Mouse (Mus musculus): Measurements from ENCODE around the gene Cacna1a. TPM values are rescaled to one million over a fixed set of nuclear protein-coding genes. Genes with fewer than 3 reads are reported as not detected.

Gene Cacna1a
- polyA plus RNA-seq, 1 experiment from 2014 or later: 3.3 TPM

DNA sequence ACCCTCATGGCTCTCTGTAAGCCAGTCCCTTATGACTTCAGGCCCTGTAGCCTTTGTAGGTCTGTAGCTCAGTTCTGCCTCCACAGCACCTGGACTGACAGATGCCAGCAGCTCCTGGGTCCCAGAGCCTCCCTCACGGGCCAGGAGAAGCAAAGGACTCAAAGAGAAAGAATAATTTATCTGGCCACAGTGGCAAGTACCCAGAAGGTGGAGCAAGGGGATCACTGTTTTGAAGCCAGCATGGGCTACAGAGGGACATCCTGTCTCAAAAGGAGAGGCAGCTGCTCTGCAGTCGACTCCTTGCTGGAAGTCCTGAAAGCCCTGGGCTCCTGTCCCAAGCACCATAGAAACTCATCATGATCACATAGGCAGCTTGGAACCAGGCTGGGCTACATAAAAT is 198.0 kb downstream of the Cacna1a start:
- H3K9ac ChIP-seq: no peak overlapping the region
- WGBS: 68% methylated on average over 2 of the region's 2 CpGs

DNA sequence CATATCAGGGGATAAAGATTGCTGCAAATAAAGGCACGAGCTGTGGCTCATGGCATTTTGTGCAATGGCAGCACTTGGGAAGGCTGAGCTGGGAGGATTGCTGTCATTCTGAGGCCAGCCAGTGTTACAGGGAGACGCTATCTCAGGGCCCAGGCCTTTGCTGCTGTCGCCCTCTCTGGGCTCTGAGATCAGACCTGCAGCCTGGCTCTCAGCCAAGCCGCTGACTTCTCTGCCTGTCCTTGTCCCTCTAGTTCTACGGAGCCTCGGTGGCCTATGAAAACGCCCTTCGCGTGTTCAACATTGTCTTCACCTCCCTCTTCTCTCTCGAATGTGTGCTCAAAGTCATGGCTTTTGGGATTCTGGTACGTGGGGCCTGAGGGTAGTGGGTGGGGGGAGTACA is 200.3 kb downstream of the Cacna1a start:
- no peak overlapping the region for H3K4me2 ChIP-seq (replicated peaks)
- WGBS: 72% methylated on average over 11 of the region's 11 CpGs
- ATAC-seq: peak; percentile 43; the same call in 1 of the 2 replicates

More for the DNA sequence above, 198.0 kb downstream of the Cacna1a start:
- no peak for ATAC-seq
- H3K4me2 ChIP-seq (replicated peaks): no peak overlapping the region
- H3K9me3 ChIP-seq: no peaks in the 10 kb centered on the region
- no peaks in the 10 kb centered on the region for H3K36me3 ChIP-seq
- no peaks in the 10 kb centered on the region for H3K4me1 ChIP-seq (replicated peaks)
- no peaks in the 10 kb centered on the region for H3K27me3 ChIP-seq (replicated peaks)
- H3K27ac ChIP-seq: no peak overlapping the region
- no peak overlapping the region for H3K4me3 ChIP-seq (replicated peaks)

DNA sequence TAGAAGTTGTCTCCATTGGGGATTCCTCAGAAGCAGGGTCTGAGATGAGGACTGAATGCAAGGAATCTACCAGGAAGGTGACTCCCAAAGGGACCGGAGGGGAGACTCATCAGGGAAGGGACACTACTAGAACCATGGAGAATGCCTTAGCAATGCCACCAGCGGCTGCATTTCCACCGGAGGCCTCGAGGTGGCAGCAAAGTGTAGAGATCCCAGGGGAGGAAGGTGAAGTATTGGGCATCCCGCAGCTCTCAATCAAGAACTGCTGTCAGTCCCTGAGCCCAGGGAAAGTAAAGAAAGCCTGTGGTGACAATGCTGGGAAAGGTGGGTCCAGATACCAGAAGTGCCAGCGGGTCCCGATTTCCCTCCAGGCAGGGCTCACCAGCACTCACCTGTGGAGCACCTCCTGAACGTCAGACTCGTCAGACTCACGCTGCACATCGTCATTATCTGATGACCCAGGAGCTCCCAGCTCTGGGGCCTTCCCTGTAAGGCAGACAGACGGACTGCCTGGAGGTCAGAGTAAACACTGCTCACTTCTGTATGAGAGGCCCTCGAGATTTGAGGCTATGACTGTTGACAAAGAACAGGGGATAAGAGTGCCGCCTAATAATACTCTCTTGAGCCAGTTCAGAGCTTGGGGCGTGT is 203.9 kb downstream of the Cacna1a start:
- H3K4me2 ChIP-seq (replicated peaks): peak overlapping the region; percentile 27; the same call in 1 of the 2 replicates
- H3K4me1 ChIP-seq (replicated peaks): no peaks in the 10 kb centered on the region
- no peak overlapping the region for H3K27ac ChIP-seq
- H3K9me3 ChIP-seq: no peaks in the 10 kb centered on the region
- no peaks in the 10 kb centered on the region for H3K27me3 ChIP-seq (replicated peaks)
- H3K36me3 ChIP-seq: no peaks in the 10 kb centered on the region
- H3K4me3 ChIP-seq (replicated peaks): no peak overlapping the region
- WGBS: 14% methylated on average over 15 of the region's 15 CpGs
- peak; percentile 52 for ATAC-seq
- no peak overlapping the region for H3K9ac ChIP-seq

More for the DNA sequence above, 200.3 kb downstream of the Cacna1a start:
- Histone ChIP-seq H3K27me3 (replicated peaks) (no peaks in the 10 kb centered on the region), H3K9ac (no peak overlapping the region), H3K27ac (no peak overlapping the region), H3K9me3 (no peaks in the 10 kb centered on the region), H3K4me3 (replicated peaks) (no peak overlapping the region), H3K4me1 (replicated peaks) (no peaks in the 10 kb centered on the region), H3K36me3 (no peaks in the 10 kb centered on the region)

DNA sequence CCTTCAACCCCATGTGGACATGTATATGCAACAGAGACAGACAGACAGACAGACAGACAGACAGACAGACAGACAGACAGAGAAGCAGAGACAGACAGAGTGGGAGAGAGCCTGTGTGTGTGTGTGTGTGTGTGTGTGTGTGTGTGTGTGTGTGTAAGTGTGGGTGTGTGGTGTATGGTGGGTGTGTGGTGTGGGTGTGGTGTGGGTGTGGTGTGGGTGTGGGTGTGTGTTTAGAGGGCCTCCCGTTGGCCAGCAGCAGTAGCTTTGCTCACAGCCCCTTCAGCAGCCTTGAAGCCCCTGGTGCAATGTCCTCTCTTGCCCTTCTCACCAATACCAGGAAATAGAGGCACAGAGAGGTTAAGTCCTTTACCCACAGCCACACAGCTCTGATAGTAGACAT is 204.9 kb downstream of the Cacna1a start:
- Histone ChIP-seq H3K36me3 (no peaks in the 10 kb centered on the region), H3K9me3 (no peaks in the 10 kb centered on the region), H3K27me3 (replicated peaks) (no peaks in the 10 kb centered on the region)

DNA sequence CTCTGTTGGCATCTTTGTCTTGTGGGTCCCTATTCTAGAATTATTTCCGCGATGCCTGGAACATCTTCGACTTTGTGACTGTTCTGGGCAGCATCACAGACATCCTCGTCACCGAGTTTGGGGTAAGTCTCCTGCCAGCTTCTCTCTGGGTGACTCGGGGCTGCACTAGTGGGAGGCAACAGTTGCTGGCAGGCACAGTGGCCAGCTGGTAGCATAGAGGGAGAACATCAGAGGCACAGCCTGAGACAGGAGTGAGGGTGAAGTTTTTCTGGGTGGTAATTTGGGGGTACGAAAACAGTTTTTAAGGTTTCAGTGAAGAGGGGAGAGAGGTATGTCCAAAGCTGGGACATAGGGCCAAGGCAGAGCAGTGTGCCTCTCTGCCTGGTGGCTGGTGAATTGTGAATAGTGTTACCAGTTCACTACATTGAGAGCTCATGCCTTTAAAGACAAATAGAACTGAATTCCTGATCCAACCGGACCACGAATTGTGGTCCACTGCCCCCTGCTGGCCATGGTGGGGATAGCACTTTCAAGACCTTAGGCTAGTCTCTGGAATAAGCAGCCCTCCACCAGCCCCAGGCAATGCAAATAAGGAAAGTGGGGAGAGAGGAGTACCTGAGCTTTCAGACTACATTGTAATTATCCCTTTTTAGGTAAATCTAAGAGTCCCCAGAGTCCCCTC is 206.0 kb downstream of the Cacna1a start:
- H3K36me3 ChIP-seq: no peaks in the 10 kb centered on the region
- H3K27ac ChIP-seq: no peak overlapping the region
- H3K4me2 ChIP-seq (replicated peaks): no peak overlapping the region
- WGBS: 69% methylated on average over 9 of the region's 9 CpGs
- ATAC-seq: no peak
- H3K4me3 ChIP-seq (replicated peaks): no peak overlapping the region
- H3K9me3 ChIP-seq: no peaks in the 10 kb centered on the region
- no peaks in the 10 kb centered on the region for H3K27me3 ChIP-seq (replicated peaks)
- no peak overlapping the region for H3K9ac ChIP-seq
- H3K4me1 ChIP-seq (replicated peaks): no peaks in the 10 kb centered on the region

More for the DNA sequence above, 204.9 kb downstream of the Cacna1a start:
- no peak for ATAC-seq
- no peaks in the 10 kb centered on the region for H3K4me1 ChIP-seq (replicated peaks)
- WGBS: 64% methylated on average over 1 of the region's 1 CpGs
- H3K9ac ChIP-seq: no peak overlapping the region
- H3K4me3 ChIP-seq (replicated peaks): no peak overlapping the region
- no peak overlapping the region for H3K4me2 ChIP-seq (replicated peaks)
- H3K27ac ChIP-seq: no peak overlapping the region

DNA sequence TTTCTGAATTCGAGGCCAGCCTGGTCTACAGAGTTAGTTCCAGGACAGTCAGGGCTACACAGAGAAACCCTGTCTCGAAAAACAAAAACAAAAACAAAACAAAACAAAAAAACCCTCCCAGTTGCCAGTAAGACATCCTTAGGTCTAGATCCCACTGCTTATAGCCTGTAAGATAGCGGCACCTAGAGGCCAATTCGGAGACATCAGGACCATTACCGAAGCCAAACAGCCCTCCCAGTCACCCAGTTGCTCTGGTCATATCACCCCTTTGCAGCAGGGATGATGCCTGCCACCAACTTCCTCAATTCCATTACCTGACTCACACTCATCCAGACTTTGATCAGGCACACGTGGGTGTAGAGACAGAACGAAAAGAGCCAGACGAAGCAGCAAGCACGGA is 207.4 kb downstream of the Cacna1a start:
- Histone ChIP-seq H3K4me1 (replicated peaks) (peaks cover 5% of the 10 kb centered on the region), H3K4me2 (replicated peaks) (no peak overlapping the region), H3K9me3 (no peaks in the 10 kb centered on the region), H3K9ac (no peak overlapping the region), H3K4me3 (replicated peaks) (no peak overlapping the region), H3K36me3 (no peaks in the 10 kb centered on the region), H3K27me3 (replicated peaks) (no peaks in the 10 kb centered on the region), H3K27ac (no peak overlapping the region)
- WGBS: 22% methylated on average over 9 of the region's 9 CpGs
- ATAC-seq: peak; percentile 46; the same call in 1 of the 2 replicates

DNA sequence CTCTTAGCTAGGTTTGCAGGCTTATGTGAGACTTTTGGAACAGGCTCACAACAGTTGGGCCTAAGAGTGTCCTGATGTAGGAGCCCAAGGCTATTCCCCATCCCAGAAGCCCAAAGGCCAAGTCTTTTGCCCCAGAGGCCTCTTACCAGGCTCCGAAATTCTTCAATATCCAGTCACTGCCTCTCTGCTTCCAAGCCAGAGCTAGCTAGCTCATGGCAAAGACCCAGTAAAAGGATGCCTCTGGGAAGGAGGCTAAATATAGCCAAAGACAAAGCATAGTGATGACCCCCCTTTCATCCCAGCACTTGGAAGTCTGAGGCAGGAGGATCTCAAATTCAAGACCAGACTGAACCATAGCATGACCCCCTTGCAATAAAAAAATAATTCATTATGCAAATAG is 211.2 kb downstream of the Cacna1a start:
- ATAC-seq: no peak
- Histone ChIP-seq H3K9ac (no peak overlapping the region), H3K4me3 (replicated peaks) (no peak overlapping the region), H3K4me1 (replicated peaks) (peaks cover 13% of the 10 kb centered on the region), H3K36me3 (no peaks in the 10 kb centered on the region), H3K4me2 (replicated peaks) (no peak overlapping the region), H3K27ac (no peak overlapping the region), H3K9me3 (no peaks in the 10 kb centered on the region), H3K27me3 (replicated peaks) (peaks cover 6% of the 10 kb centered on the region)
- WGBS: 83% methylated on average over 1 of the region's 1 CpGs

DNA sequence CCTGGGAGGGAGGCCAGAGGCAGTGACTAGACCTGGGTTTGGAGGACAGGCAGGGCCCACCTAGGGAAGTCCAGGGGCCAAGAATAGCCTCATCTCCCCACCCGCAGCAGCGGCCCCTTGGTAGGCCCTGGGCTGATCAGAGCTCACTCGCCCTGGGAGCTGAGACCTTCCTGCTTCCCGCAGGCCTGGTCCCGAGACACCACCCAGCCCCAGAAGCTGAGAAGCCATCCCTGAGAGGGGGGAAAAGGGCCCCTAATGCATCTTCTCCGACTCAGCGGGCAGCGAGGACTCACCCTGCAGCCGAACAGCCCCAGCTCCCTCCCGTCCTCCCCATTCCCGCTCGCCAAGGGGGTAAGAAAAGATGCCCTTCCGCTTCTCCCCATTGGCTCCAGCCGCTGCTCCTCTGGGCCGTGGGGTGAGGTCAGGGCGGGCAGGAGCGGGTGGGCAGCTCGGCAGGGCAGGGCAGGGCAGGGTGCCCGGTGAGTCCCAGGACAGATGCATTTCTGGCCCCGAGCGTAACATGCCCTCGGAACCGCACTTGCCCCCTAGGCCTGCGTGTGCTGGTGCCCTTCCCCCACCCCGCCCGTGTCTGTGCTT is 212.2 kb downstream of the Cacna1a start:
- Histone ChIP-seq H3K36me3 (no peaks in the 10 kb centered on the region), H3K27me3 (replicated peaks) (peaks cover 6% of the 10 kb centered on the region), H3K27ac (no peak overlapping the region), H3K4me3 (replicated peaks) (peak overlapping the region; percentile 37; the same call in 1 of the 2 replicates), H3K4me1 (replicated peaks) (peaks cover 13% of the 10 kb centered on the region), H3K4me2 (replicated peaks) (peak overlapping the region; percentile 71), H3K9me3 (no peaks in the 10 kb centered on the region), H3K9ac (no peak overlapping the region; the same call in 1 of the 2 replicates)
- 22% methylated on average over 26 of the region's 26 CpGs for whole genome bisulfite sequencing
- ATAC-seq: no peak

DNA sequence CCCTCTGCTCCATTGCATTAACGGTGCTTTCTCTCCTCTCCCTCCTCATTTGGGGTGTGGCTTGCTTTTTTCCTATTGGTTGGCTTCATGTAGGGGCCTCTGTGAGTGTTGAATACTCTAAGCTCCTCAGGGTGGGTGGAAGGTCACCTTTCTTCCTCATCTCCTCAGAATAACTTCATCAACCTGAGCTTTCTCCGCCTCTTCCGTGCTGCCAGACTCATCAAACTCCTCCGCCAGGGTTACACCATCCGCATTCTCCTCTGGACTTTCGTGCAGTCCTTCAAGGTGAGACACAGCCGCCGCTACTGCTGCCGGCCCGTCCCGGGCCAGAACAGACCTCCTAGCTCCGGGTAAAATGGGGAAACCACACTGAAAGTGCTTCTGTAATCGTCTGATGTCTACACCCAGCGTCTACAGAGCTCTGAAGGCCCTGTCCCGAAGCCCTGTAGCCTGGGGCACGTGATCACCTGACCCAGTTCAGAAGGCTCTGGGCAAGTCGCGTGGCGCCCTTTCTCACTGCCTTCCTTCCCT is 213.0 kb downstream of the Cacna1a start:
- H3K4me1 ChIP-seq (replicated peaks): peaks cover 13% of the 10 kb centered on the region
- WGBS: 13% methylated on average over 19 of the region's 19 CpGs
- peak overlapping the region; percentile 32 for H3K9ac ChIP-seq
- peak overlapping the region; percentile 37 for H3K4me3 ChIP-seq (replicated peaks)
- peaks cover 6% of the 10 kb centered on the region for H3K27me3 ChIP-seq (replicated peaks)
- H3K36me3 ChIP-seq: no peaks in the 10 kb centered on the region
- peak overlapping the region; percentile 71 for H3K4me2 ChIP-seq (replicated peaks)
- no peaks in the 10 kb centered on the region for H3K9me3 ChIP-seq
- H3K27ac ChIP-seq: no peak overlapping the region
- ATAC-seq: peak; percentile 41

DNA sequence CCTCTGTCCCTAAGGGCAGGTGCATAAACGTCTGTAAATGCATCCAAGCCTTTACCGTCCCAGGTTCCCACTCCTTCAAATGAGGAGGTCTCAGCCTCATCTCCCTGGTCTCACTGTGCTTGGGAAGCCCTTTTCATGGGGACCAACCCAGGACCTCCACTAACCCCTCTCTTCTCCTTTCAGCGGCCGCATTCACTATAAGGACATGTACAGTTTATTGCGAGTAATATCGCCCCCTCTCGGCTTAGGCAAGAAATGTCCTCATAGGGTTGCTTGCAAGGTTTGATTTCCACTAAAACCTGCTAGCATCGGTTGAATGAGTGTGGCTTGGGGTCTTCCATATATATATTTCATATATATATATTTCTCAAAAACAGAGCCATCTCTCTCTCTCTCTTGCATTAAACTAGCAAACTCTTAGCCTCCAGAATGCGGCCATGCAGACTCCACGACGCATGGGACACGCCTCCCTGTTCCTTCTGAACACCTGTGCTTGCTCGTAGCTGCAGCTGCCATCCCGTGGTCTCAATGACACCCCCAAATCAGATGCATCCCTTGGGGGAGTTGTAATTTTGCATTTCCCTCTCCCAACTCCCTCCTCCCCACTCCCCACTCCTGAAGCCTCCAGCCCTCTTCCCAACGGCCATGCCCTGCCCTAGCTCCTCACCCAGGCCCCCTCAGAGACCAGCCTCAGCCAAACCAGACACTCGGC is 226.4 kb downstream of the Cacna1a start:
- Histone ChIP-seq H3K4me2 (replicated peaks) (no peak overlapping the region), H3K4me3 (replicated peaks) (no peak overlapping the region), H3K27ac (no peak overlapping the region), H3K4me1 (replicated peaks) (no peaks in the 10 kb centered on the region), H3K36me3 (no peaks in the 10 kb centered on the region), H3K9ac (no peak overlapping the region), H3K27me3 (replicated peaks) (0 out of 2 replicates have a peak, but pooled peaks cover 5% of the 10 kb centered on the region), H3K9me3 (no peaks in the 10 kb centered on the region)
- 35% methylated on average over 16 of the region's 16 CpGs for WGBS
- no peak for ATAC-seq

DNA sequence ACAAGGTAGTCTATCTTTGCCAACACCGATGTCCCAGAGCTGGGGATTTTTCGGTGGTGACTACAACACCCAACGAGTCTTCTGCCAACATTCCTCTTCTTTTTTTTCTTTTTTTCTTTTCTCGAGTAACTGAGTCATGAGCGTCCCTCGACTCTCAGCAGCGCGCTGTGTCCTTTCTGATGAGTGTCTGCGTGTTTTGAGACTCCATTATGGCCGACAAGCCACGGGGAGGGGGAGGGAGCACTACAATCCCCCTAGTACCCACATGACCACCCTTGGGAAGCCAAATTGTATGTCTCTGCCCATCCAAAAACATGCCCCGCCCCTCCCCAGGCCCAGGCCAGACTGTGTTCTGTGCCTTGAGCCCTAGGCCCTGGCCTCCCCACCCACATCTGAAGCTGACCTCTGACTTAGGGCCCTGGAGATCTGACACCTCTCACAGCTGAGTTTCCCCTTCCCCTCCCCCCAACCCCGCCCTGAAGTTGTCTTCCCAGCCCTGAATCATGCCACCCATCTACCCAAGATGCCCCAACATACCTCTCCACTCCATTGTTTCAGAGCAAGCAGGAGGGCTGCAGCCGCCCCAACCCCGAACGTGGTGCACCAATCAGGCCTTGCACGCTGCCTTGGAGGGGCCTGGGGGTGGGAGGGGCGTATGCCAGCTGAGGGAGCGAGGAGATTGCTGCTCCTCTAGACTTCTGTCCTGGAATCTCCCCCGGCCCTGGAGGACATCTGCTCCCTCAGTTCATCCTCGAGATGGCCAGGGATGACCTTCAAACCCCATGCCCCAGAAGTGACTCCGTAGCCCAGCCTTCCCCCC is 227.6 kb downstream of the Cacna1a start:
- no peaks in the 10 kb centered on the region for H3K36me3 ChIP-seq
- 39% methylated on average over 22 of the region's 22 CpGs for WGBS
- H3K27me3 ChIP-seq (replicated peaks): 0 out of 2 replicates have a peak, but pooled peaks cover 5% of the 10 kb centered on the region
- no peak overlapping the region for H3K4me2 ChIP-seq (replicated peaks)
- H3K27ac ChIP-seq: no peak overlapping the region
- ATAC-seq: no peak
- no peaks in the 10 kb centered on the region for H3K4me1 ChIP-seq (replicated peaks)
- no peak overlapping the region for H3K9ac ChIP-seq
- no peaks in the 10 kb centered on the region for H3K9me3 ChIP-seq
- no peak overlapping the region for H3K4me3 ChIP-seq (replicated peaks)
